Mouse (Mus musculus): Measurements from ENCODE around the gene Pard3. TPM values are rescaled to one million over a fixed set of nuclear protein-coding genes. Genes with fewer than 3 reads are reported as not detected.

Pard3 gene
- polyA plus RNA-seq, 1 experiment from 2014 or later, result 27.3 TPM

DNA sequence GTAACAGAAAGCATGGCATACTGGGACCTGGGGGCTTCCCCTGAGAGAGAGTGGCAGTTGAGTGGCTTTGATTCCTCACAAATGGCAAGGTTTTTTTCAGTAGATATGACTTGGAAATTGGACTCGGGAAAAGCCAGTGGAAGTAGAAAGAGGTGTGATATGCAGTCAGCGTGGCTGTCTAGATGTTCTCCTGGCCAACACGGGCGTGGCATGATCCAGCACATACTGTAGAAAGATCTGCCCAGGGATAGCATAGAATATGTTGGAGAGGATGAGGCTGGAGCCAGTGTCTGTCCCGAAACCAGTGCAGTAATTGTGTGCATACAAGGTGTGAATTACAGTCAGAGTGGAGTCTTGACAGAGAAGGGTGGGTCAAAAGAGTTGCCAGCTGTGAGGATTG is 257.2 kb downstream of the Pard3 start:
- Histone ChIP-seq H3K9me3 (ENCODE audit: control insufficient read depth, low read length) (no peaks in the 10 kb centered on the region), H3K4me1 (ENCODE audit: control insufficient read depth, insufficient read depth, low read length) (no peaks in the 10 kb centered on the region), H3K9ac (replicated peaks; ENCODE audit: low read length) (no peak overlapping the region), H3K36me3 (ENCODE audit: control insufficient read depth, insufficient read depth, low read length) (no peaks in the 10 kb centered on the region), H3K27me3 (ENCODE audit: control insufficient read depth, insufficient read depth, low read length) (no peaks in the 10 kb centered on the region), H3K4me3 (replicated peaks; ENCODE audit: low read depth, low read length) (no peak overlapping the region), H3K27ac (replicated peaks; ENCODE audit: low read depth, low read length) (no peak overlapping the region), H3K4me2 (ENCODE audit: low read length) (no peak overlapping the region)
- DNase-seq (no peak), ATAC-seq (ENCODE audit: low FRiP score, low TSS enrichment) (no peak)
- WGBS, result 94% methylated on average over 5 of the region's 5 CpGs

DNA sequence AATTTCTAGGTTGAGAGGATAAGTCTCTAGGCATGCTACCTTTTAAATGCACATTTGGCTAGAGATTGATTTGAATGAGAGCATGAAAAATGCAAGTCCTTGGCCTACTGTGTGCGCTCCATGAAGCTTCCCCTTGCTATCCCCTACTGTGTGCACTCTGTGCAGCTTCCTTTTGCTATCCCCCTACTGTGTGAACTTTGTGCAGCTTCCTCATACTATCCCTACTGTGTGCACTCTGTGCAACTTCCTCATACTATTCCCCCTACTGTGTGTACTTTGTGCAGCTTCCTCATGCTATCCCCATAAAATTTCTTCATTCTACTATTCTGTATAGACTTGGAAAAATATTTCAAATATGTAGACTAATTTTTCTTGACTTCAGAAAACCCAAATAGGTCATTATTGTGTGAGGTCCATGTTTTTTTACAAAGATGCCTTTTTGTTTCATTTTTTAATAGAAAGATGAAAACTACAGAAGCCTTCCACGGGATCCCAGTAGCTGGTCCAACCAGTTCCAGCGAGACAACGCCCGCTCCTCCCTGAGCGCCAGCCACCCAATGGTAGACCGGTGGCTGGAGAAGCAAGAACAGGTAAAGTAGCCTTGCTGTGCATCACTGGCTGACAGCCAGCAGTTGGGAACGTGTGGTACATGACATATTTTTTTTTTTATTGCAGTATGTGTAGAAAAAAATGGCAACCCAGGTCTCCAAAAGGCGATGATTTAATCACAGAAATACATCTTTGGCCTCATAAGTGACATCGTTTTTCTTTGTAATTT is 260.1 kb downstream of the Pard3 start:
- H3K9ac ChIP-seq (replicated peaks; ENCODE audit: low read length), result no peak overlapping the region
- H3K27ac ChIP-seq (replicated peaks; ENCODE audit: low read depth, low read length), result no peak overlapping the region
- ATAC-seq (ENCODE audit: low FRiP score, low TSS enrichment) (no peak), DNase-seq (no peak)
- no peaks in the 10 kb centered on the region for H3K27me3 ChIP-seq (ENCODE audit: control insufficient read depth, insufficient read depth, low read length)
- H3K4me2 ChIP-seq (ENCODE audit: low read length), result no peak overlapping the region
- H3K9me3 ChIP-seq (ENCODE audit: control insufficient read depth, low read length), result no peaks in the 10 kb centered on the region
- H3K4me3 ChIP-seq (replicated peaks; ENCODE audit: low read depth, low read length), result no peak overlapping the region
- WGBS, result 94% methylated on average over 10 of the region's 10 CpGs
- H3K36me3 ChIP-seq (ENCODE audit: control insufficient read depth, insufficient read depth, low read length), result no peaks in the 10 kb centered on the region
- H3K4me1 ChIP-seq (ENCODE audit: control insufficient read depth, insufficient read depth, low read length), result 0 out of 2 replicates have a peak, but pooled peaks cover 1% of the 10 kb centered on the region

DNA sequence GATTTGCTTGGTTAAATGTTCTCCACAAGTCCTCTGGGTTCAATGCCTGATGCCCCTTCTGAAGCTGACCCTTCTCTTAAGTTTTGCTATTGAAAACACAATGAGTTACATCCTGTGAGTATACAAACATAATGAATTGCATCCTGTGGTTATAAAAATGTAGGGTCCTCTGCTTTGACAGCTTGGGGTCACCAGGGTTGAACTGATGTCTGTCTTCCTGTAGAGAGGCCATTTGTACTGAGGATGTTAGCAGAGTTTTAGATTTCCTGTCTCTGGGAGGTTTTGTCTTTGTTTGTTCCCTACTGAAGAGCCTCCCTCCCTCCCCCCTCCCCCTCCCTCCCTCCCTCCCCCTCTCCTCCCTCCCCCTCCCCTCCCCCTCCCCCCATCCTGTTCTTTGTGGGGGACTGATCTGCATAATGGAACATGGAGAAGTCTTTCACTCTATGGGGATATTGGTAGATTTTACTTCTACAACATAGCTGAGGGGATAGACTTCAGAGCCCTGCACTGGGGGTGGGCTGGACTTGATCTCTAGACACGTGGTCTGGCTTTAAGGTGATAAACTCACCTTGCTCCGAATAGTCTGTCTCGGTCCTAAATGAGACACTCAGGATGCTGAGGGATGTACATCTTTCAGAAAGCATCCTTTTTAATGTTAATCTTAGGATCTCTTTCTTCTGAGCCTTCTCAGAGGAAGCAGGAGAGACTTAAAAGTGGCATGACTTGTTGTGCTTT is 261.3 kb downstream of the Pard3 start:
- no peak overlapping the region for H3K4me2 ChIP-seq (ENCODE audit: low read length)
- DNase-seq (no peak), ATAC-seq (ENCODE audit: low FRiP score, low TSS enrichment) (no peak)
- H3K9me3 ChIP-seq (ENCODE audit: control insufficient read depth, low read length), result no peaks in the 10 kb centered on the region
- no peak overlapping the region for H3K4me3 ChIP-seq (replicated peaks; ENCODE audit: low read depth, low read length)
- H3K9ac ChIP-seq (replicated peaks; ENCODE audit: low read length), result no peak overlapping the region
- no peak overlapping the region for H3K27ac ChIP-seq (replicated peaks; ENCODE audit: low read depth, low read length)
- 60% methylated on average over 3 of the region's 3 CpGs for WGBS
- H3K4me1 ChIP-seq (ENCODE audit: control insufficient read depth, insufficient read depth, low read length), result peaks cover 6% of the 10 kb centered on the region; the same call in 1 of the 2 replicates
- H3K27me3 ChIP-seq (ENCODE audit: control insufficient read depth, insufficient read depth, low read length), result no peaks in the 10 kb centered on the region
- H3K36me3 ChIP-seq (ENCODE audit: control insufficient read depth, insufficient read depth, low read length), result no peaks in the 10 kb centered on the region

DNA sequence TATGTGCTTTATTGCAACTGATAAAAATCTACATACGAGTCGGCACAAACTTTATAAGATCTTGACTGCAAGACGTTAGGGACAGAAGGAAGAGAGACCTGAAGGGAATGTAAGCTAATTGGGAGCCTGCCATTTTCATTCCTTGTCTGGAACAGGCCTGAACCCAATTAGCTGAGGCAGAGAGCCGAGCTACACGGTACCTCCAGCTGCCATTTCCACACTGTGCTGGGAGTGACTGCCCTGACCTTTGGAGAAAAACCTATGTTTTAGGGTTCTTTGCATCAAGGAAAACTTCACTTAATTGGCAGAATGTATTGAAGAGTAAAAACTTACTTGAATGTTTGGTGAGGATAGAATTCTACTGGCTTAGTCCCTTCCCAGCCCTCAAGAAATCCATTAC is 262.1 kb downstream of the Pard3 start:
- Histone ChIP-seq H3K4me2 (ENCODE audit: low read length) (no peak overlapping the region), H3K27me3 (ENCODE audit: control insufficient read depth, insufficient read depth, low read length) (no peaks in the 10 kb centered on the region), H3K27ac (replicated peaks; ENCODE audit: low read depth, low read length) (no peak overlapping the region), H3K4me1 (ENCODE audit: control insufficient read depth, insufficient read depth, low read length) (peaks cover 13% of the 10 kb centered on the region), H3K4me3 (replicated peaks; ENCODE audit: low read depth, low read length) (no peak overlapping the region), H3K9me3 (ENCODE audit: control insufficient read depth, low read length) (no peaks in the 10 kb centered on the region), H3K9ac (replicated peaks; ENCODE audit: low read length) (no peak overlapping the region), H3K36me3 (ENCODE audit: control insufficient read depth, insufficient read depth, low read length) (no peaks in the 10 kb centered on the region)
- no peak for DNase-seq
- 73% methylated on average over 5 of the region's 5 CpGs for WGBS
- no peak for ATAC-seq (ENCODE audit: low FRiP score, low TSS enrichment)

DNA sequence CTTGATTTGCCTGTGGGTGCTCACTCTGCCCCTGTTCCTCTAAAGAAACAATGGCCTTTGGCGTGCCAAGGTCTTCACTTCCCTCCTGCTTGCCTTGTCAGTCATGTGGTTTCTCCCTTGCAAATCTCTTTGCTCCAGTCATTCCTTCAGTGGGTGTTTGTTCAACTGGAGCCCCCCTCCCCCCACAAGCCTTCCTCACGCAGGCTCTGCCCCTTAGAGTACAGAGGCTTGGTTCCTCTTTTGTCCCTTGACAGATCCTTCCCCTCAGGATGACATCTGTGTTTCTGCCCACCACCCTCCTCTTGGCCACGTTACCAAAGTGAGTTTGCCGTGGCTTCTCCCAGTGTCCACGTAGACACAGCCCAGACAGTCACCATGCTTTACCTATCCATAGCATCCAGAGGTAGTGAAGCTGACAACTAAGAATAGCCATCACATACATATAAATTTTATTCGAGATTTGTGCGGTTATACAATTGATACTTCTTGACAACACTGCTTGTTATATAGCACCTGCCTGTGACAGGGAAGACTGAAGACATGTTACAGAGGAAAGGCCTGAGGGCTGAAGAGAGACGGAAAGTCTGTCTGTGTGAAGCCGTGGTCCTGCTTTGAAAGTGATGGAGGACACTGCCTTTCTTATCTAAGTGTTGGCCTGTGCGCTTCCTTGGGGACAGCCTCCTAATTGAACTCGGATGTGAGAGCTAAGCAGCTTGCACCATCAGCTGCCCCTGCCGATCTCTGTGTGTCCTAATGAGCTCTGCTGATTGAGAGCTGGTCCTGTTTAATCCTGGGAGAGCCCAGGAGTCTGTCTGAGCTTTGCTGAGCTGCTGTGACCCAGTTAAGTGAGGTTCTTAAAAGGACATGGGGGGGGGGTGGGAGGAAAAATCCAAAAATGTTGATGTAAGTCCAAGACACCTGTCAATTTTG is 266.8 kb downstream of the Pard3 start:
- DNase-seq (peak; percentile 60), ATAC-seq (ENCODE audit: low FRiP score, low TSS enrichment) (no peak; the same call in 1 of the 2 replicates)
- H3K4me2 ChIP-seq (ENCODE audit: low read length), result no peak overlapping the region
- H3K9me3 ChIP-seq (ENCODE audit: control insufficient read depth, low read length), result no peaks in the 10 kb centered on the region
- no peaks in the 10 kb centered on the region for H3K36me3 ChIP-seq (ENCODE audit: control insufficient read depth, insufficient read depth, low read length)
- H3K4me1 ChIP-seq (ENCODE audit: control insufficient read depth, insufficient read depth, low read length), result peaks cover 19% of the 10 kb centered on the region
- no peak overlapping the region for H3K9ac ChIP-seq (replicated peaks; ENCODE audit: low read length)
- H3K27ac ChIP-seq (replicated peaks; ENCODE audit: low read depth, low read length), result peak overlapping the region; percentile 61; the same call in 1 of the 2 replicates
- 30% methylated on average over 12 of the region's 12 CpGs for WGBS
- H3K4me3 ChIP-seq (replicated peaks; ENCODE audit: low read depth, low read length), result no peak overlapping the region
- H3K27me3 ChIP-seq (ENCODE audit: control insufficient read depth, insufficient read depth, low read length), result no peaks in the 10 kb centered on the region

DNA sequence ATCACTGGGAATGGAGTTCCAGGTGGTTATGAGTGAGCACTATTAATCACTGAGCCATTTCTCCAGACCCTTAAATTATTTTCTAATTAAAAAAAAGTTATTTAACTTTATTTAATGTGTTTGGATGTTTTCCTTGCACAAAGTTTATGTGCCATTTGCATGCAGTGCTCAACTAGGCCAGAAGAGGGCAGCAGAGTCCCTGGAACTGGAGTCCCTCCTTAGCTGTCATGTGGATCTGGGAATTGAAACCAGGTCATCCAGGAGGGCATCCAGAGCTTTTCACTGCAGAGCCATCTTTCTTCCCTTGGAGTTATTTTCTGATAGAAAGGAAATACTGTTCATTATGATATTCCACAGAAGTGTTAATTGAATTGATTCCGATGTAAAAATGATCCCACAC is 268.1 kb downstream of the Pard3 start:
- Histone ChIP-seq H3K4me3 (replicated peaks; ENCODE audit: low read depth, low read length) (no peak overlapping the region), H3K36me3 (ENCODE audit: control insufficient read depth, insufficient read depth, low read length) (no peaks in the 10 kb centered on the region), H3K9ac (replicated peaks; ENCODE audit: low read length) (no peak overlapping the region), H3K4me2 (ENCODE audit: low read length) (no peak overlapping the region), H3K9me3 (ENCODE audit: control insufficient read depth, low read length) (no peaks in the 10 kb centered on the region), H3K27me3 (ENCODE audit: control insufficient read depth, insufficient read depth, low read length) (no peaks in the 10 kb centered on the region), H3K27ac (replicated peaks; ENCODE audit: low read depth, low read length) (no peak overlapping the region), H3K4me1 (ENCODE audit: control insufficient read depth, insufficient read depth, low read length) (peaks cover 19% of the 10 kb centered on the region)
- ATAC-seq (ENCODE audit: low FRiP score, low TSS enrichment) (no peak), DNase-seq (peak; percentile 69)
- WGBS, result 100% methylated on average over 1 of the region's 1 CpGs

DNA sequence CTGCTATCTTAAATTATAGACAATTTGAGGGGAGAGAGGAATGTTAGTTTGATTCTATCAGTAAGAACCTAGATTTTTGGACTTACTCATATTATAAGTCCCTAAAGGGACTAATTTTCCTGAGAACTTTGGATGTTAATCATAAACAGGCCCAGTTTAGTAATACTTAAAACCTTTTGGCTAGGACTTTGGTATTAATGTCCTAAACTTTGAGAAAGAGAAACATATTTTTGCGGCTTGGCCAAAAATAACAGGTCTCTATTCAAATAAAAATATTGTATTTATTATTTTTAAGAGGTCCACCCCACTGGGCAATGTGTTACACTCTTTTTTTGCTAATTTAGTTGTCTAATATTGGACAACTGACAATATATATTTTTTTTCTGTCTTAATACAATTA is 271.5 kb downstream of the Pard3 start:
- Histone ChIP-seq H3K27me3 (ENCODE audit: control insufficient read depth, insufficient read depth, low read length) (no peaks in the 10 kb centered on the region), H3K4me1 (ENCODE audit: control insufficient read depth, insufficient read depth, low read length) (peaks cover 11% of the 10 kb centered on the region), H3K4me2 (ENCODE audit: low read length) (no peak overlapping the region), H3K4me3 (replicated peaks; ENCODE audit: low read depth, low read length) (no peak overlapping the region), H3K9me3 (ENCODE audit: control insufficient read depth, low read length) (no peaks in the 10 kb centered on the region), H3K9ac (replicated peaks; ENCODE audit: low read length) (no peak overlapping the region), H3K27ac (replicated peaks; ENCODE audit: low read depth, low read length) (no peak overlapping the region), H3K36me3 (ENCODE audit: control insufficient read depth, insufficient read depth, low read length) (no peaks in the 10 kb centered on the region)
- 94% methylated on average over 1 of the region's 1 CpGs for WGBS
- ATAC-seq (ENCODE audit: low FRiP score, low TSS enrichment) (no peak), DNase-seq (no peak)

DNA sequence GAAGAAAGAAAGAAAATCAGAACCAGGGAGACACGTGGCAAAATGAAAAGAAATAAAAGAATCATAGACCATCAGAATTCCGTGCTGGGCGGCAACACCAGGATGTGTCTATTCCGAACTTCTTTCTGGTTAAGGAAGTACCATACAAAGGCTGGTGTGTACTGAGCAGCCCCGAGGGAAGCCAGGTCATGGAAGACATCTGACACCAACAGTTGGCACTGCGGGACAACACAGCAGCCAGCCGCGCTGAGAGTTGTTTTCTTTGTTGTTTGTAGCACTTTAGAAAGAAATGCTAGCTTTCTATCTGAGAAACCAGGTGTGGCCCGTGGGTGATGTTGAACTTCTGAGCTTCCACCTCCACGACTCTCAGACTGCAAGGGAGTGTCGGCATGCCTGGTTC is 274.5 kb downstream of the Pard3 start:
- 94% methylated on average over 11 of the region's 11 CpGs for WGBS
- ATAC-seq (ENCODE audit: low FRiP score, low TSS enrichment), result no peak
- Histone ChIP-seq H3K4me2 (ENCODE audit: low read length) (no peak overlapping the region), H3K4me1 (ENCODE audit: control insufficient read depth, insufficient read depth, low read length) (0 out of 2 replicates have a peak, but pooled peaks cover 3% of the 10 kb centered on the region), H3K4me3 (replicated peaks; ENCODE audit: low read depth, low read length) (no peak overlapping the region), H3K9me3 (ENCODE audit: control insufficient read depth, low read length) (no peaks in the 10 kb centered on the region), H3K9ac (replicated peaks; ENCODE audit: low read length) (no peak overlapping the region), H3K27ac (replicated peaks; ENCODE audit: low read depth, low read length) (no peak overlapping the region), H3K36me3 (ENCODE audit: control insufficient read depth, insufficient read depth, low read length) (no peaks in the 10 kb centered on the region), H3K27me3 (ENCODE audit: control insufficient read depth, insufficient read depth, low read length) (no peaks in the 10 kb centered on the region)
- no peak for DNase-seq

Measured in midbrain, embryonic 14.5 days (tissue).